Mouse (Mus musculus) A20 (cell line): Measurements from ENCODE around the gene Lactb.

Source experiments
- DNase-seq: peaks from one replicate; pipeline ENCODE4 v3.0.0-alpha.2; 2011; ENCODE audit warnings: low read depth, low spot score

The Lactb gene

GRCm38 (mm10) chr9:66980458-66980857, 5.2 kb upstream of the Lactb start:
- DNase-seq, result peak; percentile 83

- DNase-seq, result peak; percentile 59
Measured at GRCm38 (mm10) chr9:66978468-66978867, 3.2 kb upstream of the Lactb start.

GRCm38 (mm10) chr9:66977982-66978381, 2.7 kb upstream of the Lactb start:
- DNase-seq, result peak; percentile 85

- DNase-seq, result no peak
Measured at GRCm38 (mm10) chr9:66977121-66977520, 1.8 kb upstream of the Lactb start.

GRCm38 (mm10) chr9:66974721-66975225, 511 bp downstream of the Lactb start:
- peak; percentile 94 for DNase-seq

- DNase-seq, result no peak
Measured at GRCm38 (mm10) chr9:66971116-66971515, 4.2 kb downstream of the Lactb start.

GRCm38 (mm10) chr9:66967492-66967891, 7.8 kb downstream of the Lactb start:
- no peak for DNase-seq

GRCm38 (mm10) chr9:66961478-66961877, 13.8 kb downstream of the Lactb start:
- DNase-seq, result no peak

GRCm38 (mm10) chr9:66957451-66957850, 17.8 kb downstream of the Lactb start:
- no peak for DNase-seq

- DNase-seq, result no peak
Measured at GRCm38 (mm10) chr9:66952886-66953285, 22.4 kb downstream of the Lactb start.

- no peak for DNase-seq
Measured at GRCm38 (mm10) chr9:66952321-66952720, 23.0 kb downstream of the Lactb start.

- DNase-seq, result no peak
Measured at GRCm38 (mm10) chr9:66948536-66948935, 26.7 kb downstream of the Lactb start.

- peak; percentile 97 for DNase-seq
Measured at GRCm38 (mm10) chr9:66945647-66946641, 29.3 kb downstream of the Lactb start, which contains the start of gene Rps27l. TSS of gene Rps27l (plus strand) at chr9:66946086.

- DNase-seq, result no peak
Measured at GRCm38 (mm10) chr9:66945161-66945560, 30.1 kb downstream of the Lactb start.

- peak; percentile 81 for DNase-seq
Measured at GRCm38 (mm10) chr9:66938836-66939235, 36.4 kb downstream of the Lactb start.

GRCm38 (mm10) chr9:66937507-66937906, 37.8 kb downstream of the Lactb start:
- DNase-seq, result no peak

- DNase-seq, result no peak
Measured at GRCm38 (mm10) chr9:66933869-66934808, 41.1 kb downstream of the Lactb start.

GRCm38 (mm10) chr9:66930351-66930750, 44.9 kb downstream of the Lactb start:
- DNase-seq, result peak; percentile 73

- DNase-seq, result no peak
Measured at GRCm38 (mm10) chr9:66927696-66928402, 47.4 kb downstream of the Lactb start.

GRCm38 (mm10) chr9:66925853-66926252, 49.4 kb downstream of the Lactb start:
- DNase-seq, result no peak

GRCm38 (mm10) chr9:66922076-66922475, 53.2 kb downstream of the Lactb start:
- DNase-seq, result no peak
